Mouse (Mus musculus) layer of hippocampus, adult 2 months (tissue): ENCODE results near the gene Gabrb1. TPM values are rescaled to one million over a fixed set of nuclear protein-coding genes. Genes with fewer than 3 reads are reported as not detected.
A peak's percentile ranks its signal among the peaks of the same experiment; 100 is the strongest.
"Not testable (repeated sequence)": the region's sequence is repeated elsewhere in the genome, so short reads cannot be mapped to it uniquely, and the experiment has no call there.

Experiments
- DNase-seq, 2 experiments: peaks; one replicate each; pipeline ENCODE4 v3.0.0; 2022; ENCODE audit warnings: low spot score in 2 of 2
- H3K27ac ChIP-seq: fragments of 200-600 bp; 2 replicates; pipeline ENCODE4 v1.8.1; 2022
- H3K4me3 ChIP-seq: fragments of 200-600 bp; 2 replicates; pipeline ENCODE4 v1.8.1; 2022; ENCODE audit warnings: mild to moderate bottlenecking
- CTCF ChIP-seq: fragments of 200-600 bp; conservative IDR thresholded peaks from 2 replicates; pipeline ENCODE4 v1.8.1; 2022; ENCODE audit warnings: antibody characterized with exemption, mild to moderate bottlenecking, moderate library complexity
- total RNA-seq, 2 experiments: library from RNA; stranded (reverse); gene quantifications; 2 replicates each; pipeline ENCODE4 v1.2.3; 2021

Gene Gabrb1
- total RNA-seq, 2 experiments from 2014 or later = 138 to 147 TPM

DNA sequence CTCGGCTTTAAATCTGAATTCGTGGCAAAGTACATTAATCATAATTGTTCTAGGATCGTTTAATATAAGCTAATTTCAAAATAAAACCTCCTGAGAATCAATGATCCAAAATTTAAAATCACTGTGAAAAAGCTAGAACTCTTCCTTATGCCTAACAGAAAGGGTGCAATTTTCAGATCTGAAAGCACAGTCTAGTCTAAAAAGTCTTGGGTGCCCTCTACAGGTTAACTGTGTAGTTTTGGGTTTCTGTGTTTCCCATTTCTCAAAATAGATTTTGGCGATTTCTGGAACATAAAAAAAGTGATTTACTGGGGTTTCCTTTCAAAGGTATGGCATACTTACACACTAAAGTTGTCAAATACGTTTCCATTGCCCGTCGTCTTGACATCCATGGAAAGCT lies 436.7 kb downstream of the Gabrb1 start:
- TF ChIP-seq CTCF = peak; percentile 89
- no peak overlapping the region for H3K4me3 ChIP-seq
- DNase-seq = peak in 1 of 2 experiments; percentile 48
- peak overlapping the region; percentile 73 for H3K27ac ChIP-seq

DNA sequence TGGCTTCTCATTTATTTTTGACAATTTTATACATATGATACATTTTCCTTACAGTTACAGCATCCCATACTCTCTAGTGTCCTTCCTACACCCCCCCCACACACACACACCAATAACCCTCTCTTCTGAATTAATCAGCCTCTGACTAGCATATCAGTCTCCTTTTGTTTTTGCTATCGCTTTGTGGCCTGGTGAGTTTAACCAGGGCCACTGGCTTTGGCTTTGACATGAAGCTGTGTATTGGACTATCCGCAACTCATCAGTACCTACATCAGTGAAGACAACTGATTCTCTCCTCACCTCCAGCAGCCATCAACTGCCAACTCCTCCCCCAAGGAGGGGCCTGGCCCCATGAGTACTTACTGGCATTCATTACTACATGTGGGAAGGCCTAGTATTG lies 437.1 kb downstream of the Gabrb1 start:
- no peak overlapping the region for H3K4me3 ChIP-seq
- DNase-seq = no peak
- TF ChIP-seq CTCF = no peak
- H3K27ac ChIP-seq = peak overlapping the region; percentile 19; the same call in 1 of the 2 replicates

DNA sequence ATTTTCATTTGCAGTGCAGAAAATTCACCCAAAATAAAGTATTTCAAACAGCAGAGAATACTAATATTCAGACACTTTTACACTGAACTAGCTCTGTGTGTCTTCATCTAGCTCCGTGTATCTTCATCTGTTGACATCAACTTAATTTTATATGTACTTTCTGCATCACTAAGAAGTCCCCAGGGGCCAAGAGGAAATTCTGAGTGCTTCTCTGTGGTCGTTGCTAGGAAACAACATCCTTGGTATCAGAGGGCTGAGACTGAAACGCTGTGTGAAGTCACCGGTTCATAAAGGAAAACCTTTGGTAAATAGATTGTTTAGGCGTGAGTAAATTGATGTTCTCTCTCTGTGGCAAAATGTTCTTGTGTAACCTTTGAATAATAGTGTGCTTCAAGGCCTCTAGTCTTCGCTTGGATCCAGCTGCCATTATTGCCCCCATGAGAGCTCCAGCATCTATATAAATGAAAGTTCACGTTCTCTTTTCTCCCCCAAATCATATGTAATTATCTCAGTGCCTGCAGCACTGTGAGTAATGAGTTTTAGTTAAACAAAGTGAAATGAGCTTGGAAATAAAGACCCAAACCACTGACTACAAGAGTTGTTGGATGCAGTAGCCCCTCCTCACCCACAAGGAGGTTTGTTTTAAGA lies 446.5 kb downstream of the Gabrb1 start:
- no peak for DNase-seq
- no peak for TF ChIP-seq CTCF
- no peak overlapping the region for H3K27ac ChIP-seq
- no peak overlapping the region for H3K4me3 ChIP-seq

DNA sequence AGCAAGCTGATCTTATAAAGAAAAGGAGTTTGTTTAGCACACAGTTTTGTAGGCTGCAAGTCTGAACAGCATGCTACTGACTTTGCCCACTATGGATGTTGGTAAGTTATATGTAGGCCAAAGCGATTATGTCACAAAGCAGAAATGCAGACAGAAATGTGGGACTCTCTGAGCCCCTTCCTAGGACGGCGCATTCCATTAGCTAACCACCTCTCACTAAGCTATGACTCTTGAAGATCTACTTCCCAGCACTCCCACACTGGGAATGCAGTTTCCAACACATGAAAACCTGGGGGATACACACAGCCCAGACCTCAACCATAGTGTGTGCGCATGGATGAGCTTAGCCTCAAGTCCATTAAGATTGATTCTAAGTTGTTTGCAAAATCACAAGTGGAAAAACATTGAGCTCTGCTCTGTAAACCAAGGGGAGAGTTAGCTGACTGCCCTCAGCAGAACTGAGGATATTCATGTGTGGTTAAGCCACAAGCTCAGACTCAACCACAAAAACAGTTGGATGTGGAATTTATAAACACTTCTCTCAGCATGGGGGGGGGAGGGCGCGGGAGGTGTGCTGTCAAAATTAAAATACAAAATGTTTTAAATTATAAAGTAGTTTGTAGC lies 464.6 kb downstream of the Gabrb1 start:
- DNase-seq = no peak
- TF ChIP-seq CTCF = no peak

DNA sequence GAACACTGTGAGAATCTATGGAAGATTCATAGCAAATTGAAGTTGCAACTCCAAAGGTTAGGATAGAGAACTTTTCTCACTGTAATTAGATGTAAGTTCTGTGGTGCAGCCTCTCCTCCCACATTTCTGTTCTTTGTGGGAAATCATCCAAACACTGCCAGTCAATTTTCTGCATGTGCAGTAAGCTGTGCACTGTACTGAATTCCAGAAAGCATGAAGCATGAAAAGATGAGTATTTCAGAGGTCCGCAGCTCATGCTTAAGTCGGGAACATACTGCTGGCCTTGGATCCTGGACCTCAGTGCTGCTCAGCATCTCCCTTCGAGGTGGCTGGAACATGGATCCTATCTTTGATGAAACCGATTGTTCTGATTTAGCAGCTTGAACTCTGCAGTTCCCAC lies 468.8 kb downstream of the Gabrb1 start:
- TF ChIP-seq CTCF = no peak
- DNase-seq = no peak
- Histone ChIP-seq H3K4me3 (no peak overlapping the region), H3K27ac (peak overlapping the region; percentile 59; the same call in 1 of the 2 replicates)

More for the DNA sequence above, 464.6 kb downstream of the Gabrb1 start:
- no peak overlapping the region for H3K4me3 ChIP-seq
- H3K27ac ChIP-seq = no peak overlapping the region

DNA sequence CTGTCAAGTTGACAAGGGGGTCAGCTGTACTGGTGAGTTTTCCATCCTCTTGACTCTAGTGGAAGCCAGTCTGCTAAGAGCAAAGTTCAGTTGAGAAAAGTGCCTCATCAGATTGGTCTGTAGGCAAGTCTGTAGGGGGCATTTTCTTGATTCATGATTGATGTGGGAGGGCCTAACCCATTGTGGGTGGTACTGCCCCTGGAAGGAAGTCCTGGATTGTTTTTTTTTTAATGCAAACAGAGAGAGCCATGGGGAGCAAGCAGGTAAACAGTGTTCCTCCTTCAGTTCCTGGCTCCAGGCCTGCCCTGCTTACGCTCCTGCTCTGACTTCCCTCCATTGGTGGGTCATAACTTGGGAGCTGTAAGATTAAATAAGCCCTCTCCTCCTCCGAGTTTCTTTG lies 476.0 kb downstream of the Gabrb1 start:
- no peak for DNase-seq
- Histone ChIP-seq H3K4me3 (no peak overlapping the region), H3K27ac (no peak overlapping the region)
- TF ChIP-seq CTCF = no peak

DNA sequence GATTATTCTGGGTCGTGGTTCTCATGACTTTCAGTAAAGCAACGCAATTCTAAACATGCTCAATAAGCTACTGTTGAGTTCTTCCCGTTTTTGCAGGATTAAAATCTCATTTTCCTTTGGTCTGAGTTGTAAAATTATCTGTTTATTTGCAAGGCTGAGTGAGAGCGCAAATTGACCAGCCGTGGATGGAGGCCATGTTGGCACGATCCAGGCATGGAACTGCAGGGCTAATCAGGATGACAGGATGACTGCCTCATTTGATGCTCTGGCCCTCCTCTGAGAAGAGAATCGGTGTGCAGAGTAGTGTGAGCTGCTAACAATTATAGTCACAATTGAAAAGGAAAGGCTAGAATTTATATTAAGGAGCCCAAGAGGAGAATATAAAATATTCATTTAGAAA lies 480.3 kb downstream of the Gabrb1 start:
- TF ChIP-seq CTCF = no peak
- H3K4me3 ChIP-seq = no peak overlapping the region
- no peak overlapping the region for H3K27ac ChIP-seq
- DNase-seq = no peak

DNA sequence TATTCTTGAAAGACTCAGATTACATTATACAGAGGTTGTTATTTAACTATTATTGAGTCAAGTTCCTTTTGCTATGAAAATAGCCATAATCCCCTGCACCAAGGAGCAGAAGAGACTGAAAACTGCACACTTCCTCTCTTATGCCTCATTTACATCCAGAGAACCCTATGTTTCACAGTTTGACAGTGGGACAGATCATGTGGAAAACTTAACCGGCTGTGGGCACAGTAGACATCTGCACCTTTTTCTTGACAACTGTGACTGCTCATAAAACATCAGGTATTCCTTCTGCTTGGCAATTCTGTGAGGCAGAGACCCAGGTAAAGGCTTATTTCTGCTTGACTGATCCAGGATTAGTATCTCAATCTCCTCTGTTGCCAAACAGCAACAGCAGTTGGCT lies 481.7 kb downstream of the Gabrb1 start:
- TF ChIP-seq CTCF = no peak
- Histone ChIP-seq H3K4me3 (no peak overlapping the region), H3K27ac (no peak overlapping the region)
- no peak for DNase-seq

DNA sequence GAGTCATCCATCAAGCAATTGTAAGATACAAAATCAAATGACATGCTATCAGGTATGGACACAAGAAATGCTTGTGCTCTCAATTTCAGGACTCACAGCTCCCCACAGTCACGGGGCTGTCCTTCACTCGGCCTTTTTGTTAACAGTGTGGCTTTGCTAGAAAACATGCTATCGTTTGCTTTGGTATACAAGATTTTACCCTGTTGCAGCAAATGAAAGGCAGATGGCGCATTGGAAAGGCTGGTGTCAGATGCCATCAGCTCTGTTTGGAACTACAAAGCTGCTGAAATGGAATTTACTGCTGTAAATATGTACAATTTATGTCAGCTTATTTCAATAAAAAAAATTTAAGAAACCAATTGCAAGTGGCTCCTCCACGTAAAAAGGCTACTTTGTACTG lies 490.8 kb downstream of the Gabrb1 start:
- Histone ChIP-seq H3K27ac (peak overlapping the region; percentile 76), H3K4me3 (no peak overlapping the region)
- peak; percentile 59 for TF ChIP-seq CTCF
- peak in 1 of 2 experiments; percentile 32 for DNase-seq

DNA sequence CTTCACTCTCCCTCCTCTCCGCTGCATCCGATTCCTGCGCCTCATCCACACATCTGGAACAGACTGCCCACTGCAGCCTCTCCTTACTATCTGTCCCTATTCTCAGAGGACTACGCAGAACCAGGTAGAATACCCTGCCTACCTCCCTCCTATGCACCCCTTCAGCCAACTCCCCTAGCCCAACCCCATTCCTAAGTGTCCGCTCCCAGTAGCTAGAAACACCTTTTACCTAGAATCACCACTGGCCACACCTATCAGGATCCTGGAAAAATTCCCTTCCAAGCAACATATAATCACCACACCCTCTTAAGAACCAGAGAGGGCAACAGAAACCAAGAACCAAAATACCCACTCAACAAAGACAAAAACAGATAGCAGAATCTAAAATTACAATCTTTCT lies 493.0 kb downstream of the Gabrb1 start:
- no peak overlapping the region for H3K27ac ChIP-seq
- TF ChIP-seq CTCF = no peak
- DNase-seq = no peak
- no peak overlapping the region for H3K4me3 ChIP-seq

DNA sequence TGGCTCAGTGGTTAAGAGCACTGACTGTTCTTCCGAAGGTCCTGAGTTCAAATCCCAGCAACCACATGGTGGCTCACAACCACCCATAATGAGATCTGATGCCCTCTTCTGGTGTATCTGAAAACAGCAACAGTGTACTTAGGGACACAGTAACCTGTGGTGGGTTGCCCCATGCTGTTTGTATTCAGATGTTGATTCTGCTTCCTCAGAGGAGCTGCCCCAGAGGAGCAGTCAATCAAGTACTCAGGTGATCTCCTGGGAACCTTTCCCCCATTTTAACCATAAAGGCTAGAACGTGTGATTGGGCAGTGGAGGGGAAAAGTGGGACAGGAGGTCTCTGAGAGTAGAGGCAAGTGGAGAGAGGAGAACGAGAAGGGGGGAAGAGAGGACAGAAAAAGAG lies 497.8 kb downstream of the Gabrb1 start:
- not testable (repeated sequence) for DNase-seq, H3K4me3 ChIP-seq, H3K27ac ChIP-seq
- TF ChIP-seq CTCF = peak; percentile 37

DNA sequence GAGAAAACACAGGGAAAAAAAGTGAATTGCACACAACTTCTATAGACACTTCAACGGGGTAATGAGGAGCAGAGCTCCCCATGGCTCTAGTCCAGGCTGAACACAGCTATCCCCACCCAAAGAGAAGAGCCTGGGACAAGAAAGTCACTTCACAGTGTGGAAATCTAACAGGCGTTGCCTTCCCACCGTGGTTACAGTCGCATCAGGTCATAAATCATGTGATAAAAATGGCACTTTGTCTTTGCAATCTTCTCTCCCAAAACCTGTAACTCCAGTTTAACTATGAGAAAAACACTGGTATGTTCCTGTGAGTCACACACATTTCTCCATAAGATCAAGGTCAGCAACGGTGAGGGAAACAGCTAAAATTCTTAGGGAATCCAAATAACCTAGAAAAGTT lies 498.7 kb downstream of the Gabrb1 start:
- TF ChIP-seq CTCF = no peak
- no peak for DNase-seq
- Histone ChIP-seq H3K4me3 (no peak overlapping the region), H3K27ac (no peak overlapping the region)

DNA sequence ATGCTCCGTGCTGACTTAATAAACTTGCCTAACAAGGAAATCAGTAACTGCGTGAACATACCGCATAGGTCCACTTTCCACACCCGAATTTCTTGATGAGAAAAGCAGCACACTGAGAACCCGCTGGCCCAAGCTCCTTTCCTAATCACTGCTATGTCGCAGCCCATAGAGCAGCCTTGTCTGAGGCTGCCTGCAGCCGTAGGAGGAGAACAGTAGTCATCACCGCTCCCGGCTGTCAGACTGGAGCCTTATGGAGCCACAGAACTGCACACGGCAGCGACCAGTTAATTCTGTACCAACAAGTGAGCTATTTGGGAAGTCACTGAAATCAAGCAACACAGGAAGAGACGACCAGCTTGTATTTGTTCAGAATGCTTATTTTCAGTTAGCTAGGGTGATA lies 500.8 kb downstream of the Gabrb1 start:
- DNase-seq = peak; percentile 56 to 71
- peak overlapping the region; percentile 81 for H3K27ac ChIP-seq
- H3K4me3 ChIP-seq = no peak overlapping the region
- TF ChIP-seq CTCF = no peak

DNA sequence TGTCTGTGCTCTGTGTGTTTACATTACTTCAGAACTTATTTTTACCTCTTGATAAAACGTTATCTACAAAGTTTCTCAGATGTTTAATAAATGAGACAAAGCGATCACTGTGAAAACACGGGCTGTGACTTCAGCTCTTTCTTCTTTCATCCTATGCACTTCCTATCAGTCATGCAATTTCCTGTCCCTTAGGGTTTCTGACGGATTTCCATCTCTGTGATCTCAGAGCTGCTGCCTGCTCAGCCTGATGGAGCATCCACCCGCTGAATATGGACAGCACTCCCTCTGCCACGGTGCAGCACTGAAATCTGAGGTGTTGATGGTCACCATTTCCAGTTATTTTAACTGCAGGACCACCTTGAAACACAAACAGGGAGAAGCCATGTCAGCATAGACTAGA lies 501.6 kb downstream of the Gabrb1 start:
- Histone ChIP-seq H3K27ac (peak overlapping the region; percentile 81; the same call in 1 of the 2 replicates), H3K4me3 (no peak overlapping the region)
- no peak for DNase-seq
- TF ChIP-seq CTCF = no peak
